Mouse (Mus musculus) heart, embryonic 10.5 days (tissue): Measurements from ENCODE around the gene Mylip. TPM values are rescaled to one million over a fixed set of nuclear protein-coding genes. Genes with fewer than 3 reads are reported as not detected.

Source experiments
- DNase-seq: peaks from one replicate; pipeline ENCODE4 v3.0.0-alpha.2; 2017; ENCODE audit warnings: low spot score
- H3K27ac ChIP-seq: fragments of 300-500 bp; sonication (generic); 2 replicates; pipeline ENCODE4 v1.5.1; 2016; ENCODE audit warnings: mild to moderate bottlenecking
- H3K27me3 ChIP-seq: fragments of 300-500 bp; sonication (generic); 2 replicates; pipeline ENCODE4 v1.6.1; 2016; ENCODE audit warnings: mild to moderate bottlenecking; ENCODE audit not compliant: poor library complexity, insufficient read depth, severe bottlenecking
- H3K36me3 ChIP-seq: fragments of 300-500 bp; sonication (generic); 2 replicates; pipeline ENCODE4 v1.6.1; 2016; ENCODE audit warnings: mild to moderate bottlenecking, moderate library complexity
- H3K4me1 ChIP-seq: fragments of 300-500 bp; sonication (generic); 2 replicates; pipeline ENCODE4 v1.6.1; 2016; ENCODE audit warnings: mild to moderate bottlenecking
- H3K4me3 ChIP-seq: fragments of 300-500 bp; sonication (generic); 2 replicates; pipeline ENCODE4 v1.5.1; 2016; ENCODE audit warnings: mild to moderate bottlenecking, moderate library complexity
- H3K9me3 ChIP-seq: fragments of 300-500 bp; sonication (generic); 2 replicates; pipeline ENCODE4 v1.6.1; 2016; ENCODE audit warnings: mild to moderate bottlenecking, moderate library complexity
- WGBS: fragments of 180-500 bp; shearing (Covaris S2); methylation state at CpG from one replicate; pipeline ENCODE4 v1.1.7; 2016; 5-methylcytosine and 5-hydroxymethylcytosine counted together
- polyA plus RNA-seq: library from polyadenylated mRNA; unstranded; fragments of >200 nt; fragmentation: Nextera tagmentation; extraction: Ambion mirVana; gene quantifications from 2 replicates; pipeline ENCODE4 v1.2.1, GENCODE M21; 2016

Gene Mylip
- polyA plus RNA-seq, 1 experiment from 2014 or later = 8.2 TPM

DNA sequence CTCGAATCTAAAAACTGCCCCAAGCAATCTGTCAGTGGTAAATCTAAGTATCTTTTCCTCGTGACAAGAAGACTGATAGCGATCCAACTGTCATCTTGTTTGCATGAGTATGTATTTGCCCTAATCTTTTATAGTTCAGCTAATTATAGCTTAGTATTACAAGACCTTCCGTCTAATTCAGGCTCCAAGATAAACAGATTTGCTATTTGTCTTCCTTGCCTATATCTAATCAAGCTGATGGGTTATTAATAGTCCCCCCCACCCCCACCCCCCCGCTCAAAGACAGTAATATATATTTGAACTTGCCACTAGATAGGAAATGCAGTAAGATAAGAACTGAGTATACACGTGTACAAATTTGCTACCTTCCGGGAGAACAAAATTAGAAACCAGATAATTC, 7.3 kb upstream of the Mylip start:
- no peaks in the 10 kb centered on the region for H3K9me3 ChIP-seq
- H3K27me3 ChIP-seq = peaks cover 5% of the 10 kb centered on the region
- no peak overlapping the region for H3K27ac ChIP-seq
- peaks cover 7% of the 10 kb centered on the region for H3K4me1 ChIP-seq
- no peak for DNase-seq
- WGBS = 47% methylated on average over 7 of the region's 7 CpGs
- no peaks in the 10 kb centered on the region for H3K36me3 ChIP-seq
- H3K4me3 ChIP-seq = no peak overlapping the region

DNA sequence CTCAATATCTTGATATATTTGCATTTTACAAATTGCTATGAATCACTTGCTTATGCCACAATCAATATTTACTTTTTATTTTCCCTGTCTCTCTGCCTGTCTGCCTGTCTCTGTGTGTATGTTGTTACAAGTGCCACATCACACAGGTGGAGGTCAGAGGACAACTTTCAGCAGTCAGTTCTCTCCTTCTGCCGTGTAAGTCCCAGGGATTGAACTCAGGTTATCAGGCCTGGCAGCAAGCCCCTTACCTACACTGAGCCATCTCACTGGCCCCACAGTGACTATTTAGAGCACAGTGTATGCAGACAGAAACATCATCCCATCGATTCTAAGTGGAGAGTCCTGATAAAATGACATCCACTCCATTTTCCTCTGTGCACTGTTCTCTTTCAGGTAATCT, 4.9 kb upstream of the Mylip start:
- Histone ChIP-seq H3K9me3 (no peaks in the 10 kb centered on the region), H3K27ac (no peak overlapping the region), H3K4me1 (peaks cover 16% of the 10 kb centered on the region), H3K4me3 (no peak overlapping the region), H3K36me3 (no peaks in the 10 kb centered on the region), H3K27me3 (peaks cover 5% of the 10 kb centered on the region)
- 71% methylated on average over 2 of the region's 2 CpGs for WGBS
- DNase-seq = peak; percentile 36

GRCm38 (mm10) chr13:45385521-45385920, 4.0 kb upstream of the Mylip start:
- no peak overlapping the region for H3K4me3 ChIP-seq
- H3K9me3 ChIP-seq = no peaks in the 10 kb centered on the region
- peaks cover 22% of the 10 kb centered on the region for H3K4me1 ChIP-seq
- peak; percentile 69 for DNase-seq
- 83% methylated on average over 6 of the region's 6 CpGs for WGBS
- H3K27me3 ChIP-seq = peaks cover 5% of the 10 kb centered on the region
- H3K36me3 ChIP-seq = no peaks in the 10 kb centered on the region
- no peak overlapping the region for H3K27ac ChIP-seq

DNA sequence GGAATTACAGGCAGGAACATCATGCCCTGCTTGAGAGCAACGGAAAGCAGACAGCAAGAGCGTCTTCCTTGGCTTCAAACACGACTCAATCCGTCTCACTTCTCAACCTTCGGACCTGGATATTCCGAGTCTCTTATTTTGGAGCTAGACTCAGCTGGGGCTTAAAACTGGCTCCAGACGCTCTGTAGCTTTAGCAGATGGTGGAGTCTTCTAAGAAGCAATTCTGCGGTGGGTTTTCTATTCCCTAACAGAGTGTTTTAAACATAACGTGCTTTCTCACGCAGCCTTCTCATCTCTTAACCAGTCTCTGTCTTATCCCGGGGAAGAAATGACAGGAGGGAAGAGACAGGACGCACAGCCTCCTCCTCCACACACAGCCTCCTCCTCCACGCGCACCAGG, 3.3 kb upstream of the Mylip start:
- H3K27me3 ChIP-seq = peaks cover 5% of the 10 kb centered on the region
- no peaks in the 10 kb centered on the region for H3K9me3 ChIP-seq
- peaks cover 30% of the 10 kb centered on the region for H3K4me1 ChIP-seq
- WGBS = 87% methylated on average over 14 of the region's 14 CpGs
- no peaks in the 10 kb centered on the region for H3K36me3 ChIP-seq
- DNase-seq = peak; percentile 48
- H3K4me3 ChIP-seq = no peak overlapping the region
- H3K27ac ChIP-seq = no peak overlapping the region

GRCm38 (mm10) chr13:45387231-45387630, 2.3 kb upstream of the Mylip start:
- Histone ChIP-seq H3K4me3 (no peak overlapping the region), H3K27ac (no peak overlapping the region), H3K4me1 (peaks cover 36% of the 10 kb centered on the region), H3K36me3 (no peaks in the 10 kb centered on the region), H3K9me3 (no peaks in the 10 kb centered on the region), H3K27me3 (peaks cover 5% of the 10 kb centered on the region)
- WGBS = 96% methylated on average over 4 of the region's 4 CpGs
- DNase-seq = no peak

DNA sequence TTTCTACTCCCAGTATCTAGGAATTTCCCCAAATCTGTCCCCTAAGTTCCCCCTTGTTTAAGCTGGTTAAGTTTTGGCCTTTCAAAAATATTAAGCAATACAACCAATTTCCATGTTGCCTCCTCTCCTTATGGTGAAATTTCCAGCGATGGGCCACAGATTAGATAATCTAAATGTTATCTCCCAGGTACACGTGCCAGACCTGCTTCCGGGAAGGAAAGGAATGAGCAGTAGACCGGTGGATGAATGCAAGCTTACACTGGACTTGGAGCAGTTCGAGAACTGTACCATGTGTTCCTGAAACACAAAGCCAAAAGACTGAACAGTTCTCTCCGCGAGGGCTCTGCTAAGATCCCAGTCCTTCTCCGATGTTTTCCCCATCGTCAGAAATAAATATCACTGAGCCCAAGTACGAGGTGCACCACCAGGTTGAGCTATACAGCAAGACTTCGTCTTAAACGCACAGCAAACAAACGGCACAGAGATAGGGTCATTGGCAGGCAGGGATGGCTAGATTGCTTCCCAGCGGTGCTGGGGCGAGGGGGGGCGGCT, 1.2 kb upstream of the Mylip start:
- H3K4me3 ChIP-seq = peak overlapping the region; percentile 3; the same call in 1 of the 2 replicates
- H3K4me1 ChIP-seq = peaks cover 34% of the 10 kb centered on the region
- H3K27me3 ChIP-seq = peaks cover 5% of the 10 kb centered on the region
- DNase-seq = no peak
- H3K9me3 ChIP-seq = no peaks in the 10 kb centered on the region
- no peaks in the 10 kb centered on the region for H3K36me3 ChIP-seq
- no peak overlapping the region for H3K27ac ChIP-seq
- WGBS = 59% methylated on average over 16 of the region's 16 CpGs

GRCm38 (mm10) chr13:45388889-45389288, 653 bp upstream of the Mylip start:
- H3K27ac ChIP-seq = no peak overlapping the region
- H3K27me3 ChIP-seq = peaks cover 5% of the 10 kb centered on the region
- no peaks in the 10 kb centered on the region for H3K9me3 ChIP-seq
- DNase-seq = no peak
- H3K4me1 ChIP-seq = peaks cover 35% of the 10 kb centered on the region
- H3K36me3 ChIP-seq = no peaks in the 10 kb centered on the region
- peak overlapping the region; percentile 74 for H3K4me3 ChIP-seq
- 42% methylated on average over 4 of the region's 4 CpGs for WGBS

DNA sequence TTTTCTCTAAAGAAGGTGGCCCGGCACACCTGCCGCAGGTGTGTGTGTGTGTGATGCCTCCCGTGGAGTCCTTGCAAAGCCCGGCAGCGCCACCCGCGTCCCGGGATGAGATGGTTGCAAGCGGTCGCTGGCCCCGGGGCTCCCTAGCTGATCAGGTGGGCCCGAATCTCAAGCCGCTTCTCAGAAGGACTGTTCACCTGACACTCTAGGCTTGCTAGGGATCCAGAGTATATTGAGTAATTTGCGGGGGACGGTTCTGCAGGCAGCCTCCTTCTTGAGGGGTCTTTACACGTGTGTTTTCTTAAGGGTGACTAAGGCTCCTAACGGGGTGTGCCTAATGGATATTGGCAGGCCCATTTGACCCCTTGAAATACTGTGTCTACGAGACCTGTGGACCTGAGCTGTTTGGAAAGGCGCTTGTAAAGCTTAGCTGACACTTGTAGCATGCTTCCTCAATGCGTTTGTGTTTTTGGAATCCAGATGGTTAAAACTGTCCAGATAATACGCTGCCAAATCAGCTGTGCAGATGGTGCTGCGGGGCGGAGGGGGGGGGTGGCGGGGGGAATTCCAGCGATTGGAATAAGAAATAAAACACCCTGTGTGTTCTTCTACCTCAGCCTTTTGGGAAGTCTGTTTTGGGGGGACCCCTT, 895 bp downstream of the Mylip start:
- DNase-seq = no peak
- Histone ChIP-seq H3K4me3 (peak overlapping the region; percentile 74), H3K36me3 (no peaks in the 10 kb centered on the region), H3K9me3 (no peaks in the 10 kb centered on the region), H3K27me3 (peaks cover 3% of the 10 kb centered on the region), H3K4me1 (peaks cover 42% of the 10 kb centered on the region), H3K27ac (peak overlapping the region; percentile 88)
- WGBS = 4% methylated on average over 25 of the region's 25 CpGs

- H3K9me3 ChIP-seq = no peaks in the 10 kb centered on the region
- H3K4me1 ChIP-seq = peaks cover 42% of the 10 kb centered on the region
- 27% methylated on average over 19 of the region's 19 CpGs for WGBS
- H3K4me3 ChIP-seq = peak overlapping the region; percentile 74
- no peaks in the 10 kb centered on the region for H3K27me3 ChIP-seq
- no peak for DNase-seq
- no peaks in the 10 kb centered on the region for H3K36me3 ChIP-seq
- peak overlapping the region; percentile 88 for H3K27ac ChIP-seq
Observed at GRCm38 (mm10) chr13:45390962-45391853, 1.7 kb downstream of the Mylip start.

- peaks cover 46% of the 10 kb centered on the region for H3K4me1 ChIP-seq
- 51% methylated on average over 9 of the region's 9 CpGs for WGBS
- H3K36me3 ChIP-seq = no peaks in the 10 kb centered on the region
- DNase-seq = no peak
- H3K4me3 ChIP-seq = peak overlapping the region; percentile 74
- H3K9me3 ChIP-seq = no peaks in the 10 kb centered on the region
- peak overlapping the region; percentile 88; the same call in 1 of the 2 replicates for H3K27ac ChIP-seq
- no peaks in the 10 kb centered on the region for H3K27me3 ChIP-seq
Observed at GRCm38 (mm10) chr13:45391854-45392454, 2.4 kb downstream of the Mylip start.

DNA sequence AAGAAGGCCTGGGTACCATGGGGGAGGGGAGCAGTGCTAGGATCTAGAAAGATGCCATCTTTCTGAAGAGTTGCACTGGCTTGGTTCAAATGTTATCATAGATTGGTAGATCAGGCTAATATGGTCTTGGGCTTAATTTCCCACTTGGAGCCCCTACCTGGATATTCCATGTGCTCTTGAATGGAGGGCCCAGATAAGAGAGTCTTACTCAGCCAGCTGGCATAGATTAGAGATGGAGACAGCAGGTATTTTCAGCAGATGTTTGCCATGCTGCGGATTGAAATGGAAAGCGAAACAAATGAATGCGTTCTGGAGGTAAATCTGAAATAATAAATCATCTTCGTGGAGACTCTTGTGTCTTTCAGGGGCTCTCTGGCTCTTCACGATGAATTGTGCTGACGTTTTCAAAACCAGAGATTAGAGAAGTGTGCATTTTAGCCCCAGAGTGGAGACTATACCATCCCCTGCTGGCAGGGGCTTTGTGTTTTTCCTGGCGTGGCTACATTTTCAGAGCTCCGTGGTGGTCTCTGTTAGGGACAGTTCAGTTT, 4.8 kb downstream of the Mylip start:
- Histone ChIP-seq H3K36me3 (no peaks in the 10 kb centered on the region), H3K9me3 (no peaks in the 10 kb centered on the region), H3K4me1 (peaks cover 42% of the 10 kb centered on the region), H3K27ac (no peak overlapping the region), H3K4me3 (no peak overlapping the region), H3K27me3 (no peaks in the 10 kb centered on the region)
- WGBS = 70% methylated on average over 8 of the region's 8 CpGs
- no peak for DNase-seq

- no peaks in the 10 kb centered on the region for H3K27me3 ChIP-seq
- H3K4me1 ChIP-seq = peaks cover 26% of the 10 kb centered on the region
- peak overlapping the region; percentile 52; the same call in 1 of the 2 replicates for H3K27ac ChIP-seq
- no peaks in the 10 kb centered on the region for H3K9me3 ChIP-seq
- no peak overlapping the region for H3K4me3 ChIP-seq
- DNase-seq = no peak
- WGBS = 87% methylated on average over 8 of the region's 8 CpGs
- no peaks in the 10 kb centered on the region for H3K36me3 ChIP-seq
Observed at GRCm38 (mm10) chr13:45396724-45397123, 7.2 kb downstream of the Mylip start.
